Mouse (Mus musculus): ENCODE measurements around the gene Ankmy1.

Ankmy1 gene

DNA sequence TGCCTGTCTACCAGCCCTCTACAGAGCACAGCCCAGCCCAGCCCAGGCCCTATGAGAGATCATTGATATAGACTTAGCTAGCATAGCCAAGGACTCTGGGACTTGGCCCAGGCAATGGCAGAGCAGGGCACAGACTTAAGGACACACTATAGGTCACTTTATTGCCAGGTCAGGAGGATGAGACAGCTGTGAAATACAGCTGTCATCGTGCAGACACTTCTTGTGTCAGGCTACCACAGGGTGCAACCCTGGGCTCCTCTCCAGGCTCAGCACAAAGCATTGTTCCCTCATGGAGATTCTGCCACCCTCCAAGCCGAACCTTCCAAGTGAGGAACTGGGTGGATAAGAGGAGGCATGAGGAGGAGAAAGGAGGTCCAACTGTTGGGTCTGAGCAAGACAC lies 32.7 kb downstream of the Ankmy1 start:
- no peak for DNase-seq

DNA sequence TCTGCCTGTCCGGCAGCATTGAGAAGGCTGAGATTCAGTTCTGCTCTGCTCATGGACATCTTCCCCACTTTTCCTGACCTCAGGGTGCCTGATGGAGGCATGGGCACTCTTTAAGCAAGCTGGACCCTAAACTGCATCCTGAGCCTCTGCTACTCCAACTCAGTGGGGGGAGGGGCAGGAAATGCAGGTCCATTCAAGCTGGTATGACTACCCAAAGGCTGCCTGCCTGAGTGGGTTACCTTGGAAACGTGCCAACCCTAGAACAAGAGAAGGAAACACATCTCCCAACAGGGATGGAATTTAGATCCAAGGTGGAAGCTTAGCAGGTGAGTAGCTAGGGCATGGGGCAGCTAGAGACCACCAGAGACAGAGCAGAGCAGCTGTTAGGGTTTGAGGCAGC lies 36.5 kb downstream of the Ankmy1 start:
- no peak for DNase-seq

DNA sequence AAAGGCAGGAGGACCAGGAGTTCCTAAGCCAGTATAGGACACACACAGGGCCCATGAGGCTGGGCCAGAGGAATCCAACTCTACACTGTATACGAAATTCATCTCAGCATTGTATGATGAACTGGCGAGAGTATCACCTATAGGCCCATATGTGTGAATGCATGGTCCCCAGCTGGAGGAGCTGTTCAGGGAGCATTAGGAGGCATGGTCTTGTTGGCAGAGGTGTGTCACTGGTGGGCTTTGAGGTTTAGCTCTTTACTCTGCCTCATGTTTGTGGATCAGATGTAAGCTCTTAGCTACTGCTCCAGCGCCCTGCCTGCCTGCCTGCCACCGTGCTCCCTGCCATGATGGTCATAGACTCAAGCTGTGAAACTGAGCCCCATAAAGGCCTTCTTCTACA lies 39.4 kb downstream of the Ankmy1 start:
- DNase-seq, result no peak

DNA sequence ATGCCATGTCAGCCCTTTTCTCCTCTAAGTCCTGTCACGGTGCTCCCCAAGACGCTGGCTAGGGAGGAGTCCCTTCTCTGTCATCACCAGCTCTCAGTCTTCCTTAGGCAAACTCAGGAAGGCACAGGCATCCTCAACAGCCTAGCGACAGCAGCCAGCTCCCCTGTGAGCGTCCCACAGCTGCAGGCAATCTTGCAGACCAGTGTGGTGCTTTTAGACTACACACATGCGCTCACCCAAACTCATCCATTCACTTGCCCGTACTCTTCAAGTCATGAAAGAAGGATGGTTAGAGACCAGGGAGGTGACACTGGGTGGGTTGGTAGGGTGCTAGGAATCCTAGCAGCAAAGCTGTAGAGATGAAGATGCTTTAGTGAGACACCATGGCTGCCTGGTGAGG lies 41.2 kb downstream of the Ankmy1 start:
- DNase-seq, result no peak

DNA sequence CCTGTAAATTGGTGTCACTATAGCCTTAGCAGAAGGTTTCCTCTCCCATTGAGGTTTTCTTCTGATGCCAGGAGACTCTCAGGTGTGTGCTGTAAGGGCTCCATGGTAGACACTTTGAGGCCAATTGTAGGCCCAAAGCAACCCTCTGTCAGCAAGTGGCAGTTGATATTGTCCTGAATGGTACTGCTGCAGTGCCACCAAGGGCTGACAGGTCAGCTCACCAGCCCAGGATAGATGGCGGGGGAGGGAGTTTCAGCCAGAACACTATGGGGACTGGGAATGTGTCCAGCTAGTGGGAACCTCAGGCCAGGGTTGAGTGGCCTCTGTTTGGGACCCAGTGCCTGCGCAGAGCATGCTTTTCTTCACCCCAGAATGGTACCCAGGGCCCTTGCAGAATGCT lies 50.3 kb downstream of the Ankmy1 start:
- DNase-seq, result no peak

DNA sequence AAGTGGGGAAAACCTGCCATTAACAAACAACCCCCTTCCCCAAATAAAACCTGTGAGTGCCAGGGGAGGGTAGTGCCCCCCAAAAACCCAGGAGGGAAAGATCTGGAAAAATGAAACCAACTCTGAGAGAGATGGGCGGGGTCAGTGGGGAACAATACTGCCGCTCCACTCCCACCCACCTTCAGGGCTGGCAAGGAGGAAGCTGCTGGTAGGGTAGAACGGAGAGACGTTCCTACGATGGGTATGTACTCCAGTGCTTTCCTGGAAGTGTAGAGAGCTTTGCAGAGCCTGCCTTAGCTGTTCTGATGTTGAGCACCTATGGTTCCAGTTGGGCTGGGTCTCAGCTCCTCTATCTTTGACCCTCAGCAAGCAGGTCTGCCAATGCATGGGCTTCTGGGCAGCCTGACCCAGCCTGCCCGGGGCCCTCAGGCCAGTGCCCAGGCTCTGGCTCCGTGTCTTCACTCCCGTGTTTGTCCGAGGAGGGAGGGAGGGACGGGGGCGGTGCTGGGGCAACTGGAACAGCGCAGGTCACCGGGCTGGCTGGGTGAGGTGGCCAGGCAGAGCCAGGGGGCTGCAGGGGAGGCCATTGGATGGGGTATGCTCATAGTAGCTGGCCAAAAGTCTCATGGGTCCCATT lies 52.6 kb downstream of the Ankmy1 start:
- DNase-seq, result no peak

DNA sequence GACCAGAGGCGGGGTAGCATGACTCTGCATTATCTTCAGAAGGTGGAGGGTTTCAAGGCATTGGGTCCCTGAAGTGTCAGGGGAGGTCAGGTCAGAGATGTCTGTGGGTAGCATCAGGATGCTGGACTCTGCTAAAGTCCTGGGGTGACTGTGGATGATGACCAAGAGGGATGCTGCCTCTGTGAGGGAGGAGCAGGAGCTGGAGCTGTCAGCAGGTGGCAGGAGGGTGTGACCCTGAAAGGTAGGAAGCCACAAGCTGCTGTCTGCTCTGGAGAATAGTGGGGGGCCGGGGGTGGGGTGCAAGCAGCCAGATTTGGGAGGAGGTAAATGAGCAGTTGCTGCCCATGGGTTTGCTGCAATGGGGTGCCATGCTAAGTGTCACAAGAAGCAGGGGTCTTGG lies 53.2 kb downstream of the Ankmy1 start:
- no peak for DNase-seq

DNA sequence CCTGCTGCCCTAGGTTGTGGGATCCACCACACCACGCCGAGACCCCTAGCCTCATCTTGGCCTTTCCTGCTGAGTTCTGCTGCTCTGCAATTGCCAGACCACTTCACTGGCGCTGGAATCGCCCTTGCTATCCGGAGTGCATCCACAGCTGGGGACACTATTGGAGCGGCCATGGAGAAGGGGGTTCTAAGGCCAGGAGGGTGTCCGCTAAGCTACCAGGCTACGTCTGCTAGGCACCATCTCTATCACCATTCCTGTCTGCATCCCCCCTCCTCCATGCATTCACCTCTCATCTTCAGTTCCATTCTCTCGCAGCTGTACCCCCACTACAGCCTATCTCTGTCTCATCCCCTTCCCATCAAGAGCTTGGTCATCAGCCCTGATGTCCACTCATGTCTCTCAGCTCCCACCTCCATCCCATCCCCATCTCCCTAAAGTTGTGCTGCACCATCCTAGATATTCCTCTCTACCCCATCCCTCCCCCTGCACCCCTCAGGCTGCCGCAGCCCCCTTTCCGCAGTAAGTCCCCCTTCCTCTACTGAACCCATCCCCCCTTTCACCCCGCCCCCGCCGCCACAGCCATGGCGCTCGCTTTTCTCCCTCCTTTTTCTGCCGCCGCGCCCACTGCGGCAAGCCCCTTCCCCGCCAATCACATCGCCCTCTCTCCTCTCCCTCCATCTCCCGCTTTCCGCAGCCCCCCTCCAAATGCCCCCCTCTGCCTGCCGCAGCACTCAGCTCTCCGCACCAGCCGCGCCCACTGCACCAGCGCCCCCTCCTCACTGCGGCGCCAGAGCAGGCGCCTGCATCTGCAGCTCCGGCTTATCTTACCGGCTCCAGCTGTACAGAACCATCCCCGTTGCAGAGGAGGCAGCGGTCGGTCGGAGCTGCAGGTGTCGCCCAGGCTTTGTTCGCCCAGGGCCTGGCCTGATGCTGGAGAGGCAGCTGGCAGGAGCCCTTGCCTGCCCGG lies 54.5 kb downstream of the Ankmy1 start:
- no peak for DNase-seq

DNA sequence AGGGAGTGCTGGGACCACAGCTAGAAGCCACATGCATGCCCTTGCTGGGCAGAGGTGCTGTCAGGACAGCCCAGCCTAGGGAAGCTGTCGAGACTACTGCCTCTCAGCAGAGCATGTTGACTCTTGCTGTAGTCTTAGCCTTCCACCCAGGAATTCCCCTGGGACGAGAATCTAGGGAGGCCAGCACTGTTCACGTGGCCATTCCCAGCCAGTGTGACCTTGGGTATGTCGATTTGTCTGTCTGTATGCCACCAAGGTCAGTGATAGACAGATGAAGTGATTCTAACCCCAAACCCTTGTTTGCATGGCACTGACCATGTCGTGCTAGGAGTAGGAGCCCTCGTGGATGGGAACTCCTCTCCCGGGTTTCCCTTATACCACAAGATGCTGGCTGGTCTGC lies 56.8 kb downstream of the Ankmy1 start:
- no peak for DNase-seq

DNA sequence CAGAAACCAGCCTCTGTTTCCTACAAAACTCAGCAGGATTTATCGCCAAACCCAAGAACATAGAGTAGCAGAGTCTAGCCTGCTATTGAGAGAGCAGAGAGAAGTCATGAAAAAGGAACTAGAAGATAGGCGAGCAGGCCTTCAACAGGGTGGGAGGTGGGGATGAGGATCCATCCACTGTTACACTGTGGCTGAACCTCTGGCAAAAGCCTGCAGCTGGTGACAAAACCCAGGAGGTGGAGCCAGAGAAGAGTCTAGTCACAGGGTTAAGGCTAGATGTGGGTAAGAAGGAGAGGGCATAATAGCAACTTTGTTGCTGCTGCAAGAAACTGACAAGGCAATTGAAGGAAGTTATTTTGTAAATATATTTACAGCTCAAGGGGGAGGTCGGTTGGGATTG lies 61.3 kb downstream of the Ankmy1 start:
- no peak for DNase-seq

DNA sequence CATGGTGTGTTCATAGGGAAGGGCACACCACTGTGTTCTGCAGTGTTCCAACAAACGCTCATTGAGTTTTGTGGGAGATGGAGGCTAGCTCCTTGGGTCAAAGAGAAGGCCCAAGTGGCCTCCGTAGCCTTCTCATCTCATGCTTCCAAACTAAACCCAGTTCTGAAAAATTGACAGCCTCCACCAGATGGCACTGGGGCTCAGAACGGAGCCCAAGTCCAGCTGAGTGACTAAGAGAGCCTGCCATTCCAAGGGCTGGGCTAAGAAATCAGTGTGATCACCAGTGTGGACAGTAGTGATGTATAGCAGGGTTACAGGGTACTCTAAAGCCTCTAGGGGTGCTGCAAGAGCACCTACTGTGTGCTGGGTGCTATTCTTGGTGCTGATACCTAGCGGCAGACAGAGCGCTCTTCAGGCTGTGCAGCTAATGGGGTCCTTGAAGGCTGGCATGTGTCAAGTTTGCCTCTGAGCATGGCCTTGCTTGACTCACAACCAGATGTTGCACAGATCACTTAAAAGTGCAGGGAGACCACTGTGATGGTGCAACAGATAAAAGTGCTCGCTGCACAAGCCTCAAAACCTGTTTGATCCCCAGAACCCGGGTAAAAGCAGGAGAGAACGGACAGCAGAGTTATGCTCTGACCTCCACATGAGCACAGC lies 62.3 kb downstream of the Ankmy1 start:
- peak in 1 of 2 experiments; percentile 12 for DNase-seq

DNA sequence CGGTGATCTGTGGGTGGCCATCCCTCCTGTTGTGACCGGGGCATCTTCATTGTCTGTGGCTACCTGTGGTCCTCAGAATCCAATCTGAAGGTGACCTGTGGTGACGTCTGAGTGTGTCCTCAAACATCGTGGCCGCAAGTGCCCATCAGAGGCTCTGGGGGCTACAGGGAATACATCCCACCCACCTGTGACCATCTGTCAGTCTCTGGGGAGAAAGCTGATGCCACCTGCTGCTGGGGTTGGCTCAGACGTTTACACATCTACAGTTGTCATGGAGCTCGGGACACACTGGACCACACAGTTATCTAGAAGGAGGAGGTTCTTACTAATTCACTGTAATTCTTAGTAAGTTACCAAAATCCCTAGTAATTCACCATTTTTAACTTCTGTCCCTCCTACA lies 63.5 kb downstream of the Ankmy1 start:
- DNase-seq, result no peak

DNA sequence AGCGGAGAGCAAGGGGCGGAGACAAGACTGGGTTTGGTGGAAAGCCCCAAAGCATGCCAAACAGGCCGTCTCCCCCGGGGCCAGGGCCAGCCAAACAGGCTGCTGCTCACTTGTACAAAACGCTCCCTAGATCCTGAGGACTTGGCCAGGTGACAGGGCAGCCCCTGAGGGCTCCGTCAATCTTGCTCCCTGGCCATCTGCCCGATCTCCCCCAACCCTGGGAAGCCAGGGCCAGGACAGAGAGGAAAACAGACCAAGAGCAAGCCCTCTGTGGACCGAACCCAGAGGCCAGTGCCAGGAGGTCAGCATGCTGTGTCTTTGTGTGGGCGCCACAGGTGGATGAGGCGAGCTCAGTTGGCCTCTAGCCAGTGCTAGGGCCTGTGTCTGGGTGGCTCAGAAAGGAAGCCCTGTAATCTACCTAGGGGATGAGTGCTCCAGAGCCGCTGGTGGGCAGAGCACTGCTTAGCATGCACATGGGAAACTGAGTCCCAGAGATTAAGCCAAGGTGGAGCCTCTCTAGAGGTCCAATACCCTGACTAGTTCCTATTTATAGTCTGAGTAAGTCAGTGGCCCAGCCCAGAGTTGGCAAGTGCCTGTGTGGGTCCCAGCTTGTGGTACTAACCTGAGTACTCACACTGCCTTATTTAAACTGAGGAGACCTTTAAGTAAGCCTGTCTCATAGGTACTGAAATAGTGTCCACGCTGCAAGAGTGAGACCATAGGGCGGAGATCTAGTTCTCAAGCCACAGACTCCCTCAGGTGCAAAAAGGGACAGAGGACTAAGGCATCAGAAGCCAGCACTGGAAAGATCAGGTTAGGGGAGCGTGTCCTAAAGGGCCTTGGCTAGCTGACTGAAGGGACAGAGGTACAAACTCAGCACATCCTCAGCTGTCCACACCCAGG lies 64.5 kb downstream of the Ankmy1 start:
- DNase-seq, result no peak

DNA sequence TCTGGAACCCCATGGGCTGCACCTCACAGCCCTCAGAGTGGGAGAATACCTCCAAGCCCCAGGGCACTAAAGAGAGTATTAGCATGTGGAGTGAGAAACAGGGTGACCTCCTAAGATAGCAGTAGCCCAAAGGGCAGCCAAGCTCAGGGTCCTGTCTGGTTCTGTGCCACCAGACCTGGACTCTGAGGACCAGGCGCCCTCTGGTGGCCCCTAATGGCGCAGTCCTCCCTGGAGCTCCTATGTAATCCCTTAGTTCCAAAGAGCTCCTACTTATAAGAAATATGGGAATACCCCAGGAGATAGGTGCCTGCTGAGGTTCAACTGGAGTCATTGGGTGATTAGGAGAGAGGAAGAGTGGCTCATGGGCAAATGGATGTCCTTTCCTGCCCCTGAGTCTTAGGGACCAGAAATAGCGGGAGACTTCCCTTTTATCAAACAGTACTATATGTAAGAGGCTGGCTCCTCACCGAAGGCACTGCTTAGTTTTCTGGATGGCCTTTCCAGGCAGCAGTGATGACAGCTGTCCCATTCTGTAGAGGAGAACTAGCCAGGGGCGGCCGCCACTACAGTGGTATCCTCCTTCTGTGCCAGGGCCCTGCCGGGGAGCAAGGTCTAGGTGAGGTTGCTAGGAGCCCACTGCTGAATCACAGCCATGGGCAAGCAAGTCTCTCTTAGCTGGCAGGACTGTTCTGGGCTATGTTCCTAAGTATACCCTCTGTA lies 68.6 kb downstream of the Ankmy1 start:
- DNase-seq, result peak; percentile 62 to 84

DNA sequence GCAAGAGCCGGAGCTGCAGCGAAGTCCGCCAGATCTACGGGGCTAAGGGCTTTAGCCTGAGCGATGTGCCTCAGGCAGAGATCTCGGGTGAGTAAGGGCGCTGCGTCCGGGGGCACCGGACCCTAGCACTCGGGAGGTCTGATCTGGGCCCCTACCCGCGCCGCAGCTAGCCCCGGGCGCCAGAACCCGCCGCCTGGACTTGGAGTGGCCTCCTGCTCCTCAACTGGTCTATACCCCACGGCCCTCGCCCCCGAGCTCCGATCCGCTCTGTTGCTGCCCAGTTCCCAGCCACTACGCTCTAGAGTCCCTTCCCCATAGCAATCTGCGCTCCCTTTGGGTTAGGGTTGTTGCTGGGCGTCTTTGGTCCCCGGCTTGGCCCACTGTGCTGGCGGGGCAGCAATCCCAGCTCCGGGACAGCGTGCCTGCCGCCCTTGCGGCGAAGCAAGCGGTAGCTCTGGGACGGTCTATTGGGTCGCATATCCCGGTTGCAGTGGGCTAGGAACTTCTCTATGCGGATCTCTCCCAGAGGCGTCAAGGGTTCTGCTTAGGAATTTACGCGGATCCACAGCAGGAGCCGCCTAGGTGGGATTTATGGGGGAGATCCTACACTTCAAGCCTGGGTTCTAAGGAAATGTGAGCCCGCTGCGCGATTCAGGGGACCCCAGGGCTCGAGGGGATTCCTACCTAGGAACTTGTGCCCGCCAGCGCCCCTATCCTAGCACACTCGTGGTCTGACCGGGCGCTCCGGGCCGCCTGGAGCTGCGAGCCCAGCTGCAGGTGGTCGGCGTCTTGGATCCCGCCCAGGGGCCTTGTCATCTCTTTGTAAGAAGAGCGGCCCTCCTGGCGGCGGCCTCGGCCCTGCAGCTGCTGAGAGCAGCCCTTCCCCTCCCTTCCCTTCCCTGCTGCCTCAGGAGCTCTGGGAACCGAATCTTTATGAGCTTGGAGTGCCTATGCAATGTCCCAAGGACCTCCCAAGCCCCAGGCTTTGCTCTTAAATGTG lies 70.4 kb downstream of the Ankmy1 start:
- peak in 1 of 2 experiments; percentile 11 for DNase-seq

DNA sequence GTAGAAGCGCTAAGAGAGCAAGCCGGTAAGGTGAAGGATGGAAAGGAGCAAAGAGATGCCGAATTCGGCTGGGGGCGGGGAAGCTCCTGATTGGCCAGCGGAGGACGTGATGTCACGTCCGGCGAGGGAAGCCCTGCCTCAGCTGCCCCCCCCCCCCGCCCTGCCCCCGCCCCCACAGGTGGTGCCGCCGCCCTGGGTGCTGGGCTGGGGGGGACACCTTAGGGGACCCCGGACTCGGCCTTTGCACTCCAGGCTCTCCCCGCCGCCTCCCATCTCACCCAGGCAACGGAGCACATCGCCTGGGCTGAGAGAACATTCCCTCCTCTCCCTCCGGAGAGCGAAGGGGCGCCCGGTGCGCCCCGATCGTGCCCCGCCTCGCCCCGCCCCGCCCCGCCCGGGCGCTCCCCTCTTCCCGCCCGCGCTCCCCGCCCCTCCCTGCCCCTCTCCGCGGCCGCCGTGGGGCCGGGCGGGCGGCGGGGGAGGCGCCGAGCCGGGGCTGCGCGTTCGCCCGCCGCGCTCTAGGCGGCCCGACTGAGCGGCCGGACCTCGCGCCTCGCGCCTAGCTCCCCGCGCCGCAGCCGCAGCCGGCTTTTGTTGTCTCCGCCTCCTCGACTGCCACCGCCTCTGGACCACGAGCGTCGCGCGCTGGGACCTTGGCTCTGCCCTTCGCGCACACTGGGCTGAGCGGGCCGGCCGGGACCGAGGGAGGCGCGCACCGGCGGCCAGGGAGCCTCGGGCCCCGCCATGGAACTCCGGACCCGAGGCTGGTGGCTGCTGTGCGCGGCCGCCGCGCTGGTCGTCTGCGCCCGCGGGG lies 71.3 kb downstream of the Ankmy1 start, which contains the start of gene Gpc1:
Gpc1 (plus strand) TSS at position 458 of the 814 bp plus-strand sequence.
- DNase-seq, result peak; percentile 73

DNA sequence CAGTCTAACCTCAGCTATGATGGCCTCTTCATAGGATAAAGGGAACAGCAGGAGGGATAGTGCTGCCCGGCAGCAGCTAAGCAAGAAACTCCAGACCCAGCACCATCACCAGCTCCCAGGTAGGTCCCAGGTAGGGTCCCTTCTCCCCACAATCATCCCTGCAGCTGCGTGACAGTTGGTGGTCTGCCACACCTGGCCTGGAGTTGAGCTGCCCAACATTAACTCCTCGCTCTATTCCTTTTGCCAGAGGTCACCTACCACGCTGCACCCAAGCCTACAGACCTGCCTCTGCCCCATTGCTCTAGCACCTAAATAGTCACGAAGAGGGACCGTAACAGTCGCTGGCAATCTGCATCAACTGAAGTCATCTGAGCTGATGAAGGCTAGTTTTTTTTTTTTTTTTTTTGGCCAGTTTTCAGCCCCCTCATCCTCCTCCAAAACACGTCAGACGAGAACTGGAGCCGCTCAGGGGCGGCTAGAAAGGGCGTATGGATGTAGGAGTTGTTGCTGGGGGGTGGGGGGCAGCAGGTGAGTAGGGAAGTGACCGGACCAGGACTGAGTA lies 72.0 kb downstream of the Ankmy1 start:
- DNase-seq, result no peak

DNA sequence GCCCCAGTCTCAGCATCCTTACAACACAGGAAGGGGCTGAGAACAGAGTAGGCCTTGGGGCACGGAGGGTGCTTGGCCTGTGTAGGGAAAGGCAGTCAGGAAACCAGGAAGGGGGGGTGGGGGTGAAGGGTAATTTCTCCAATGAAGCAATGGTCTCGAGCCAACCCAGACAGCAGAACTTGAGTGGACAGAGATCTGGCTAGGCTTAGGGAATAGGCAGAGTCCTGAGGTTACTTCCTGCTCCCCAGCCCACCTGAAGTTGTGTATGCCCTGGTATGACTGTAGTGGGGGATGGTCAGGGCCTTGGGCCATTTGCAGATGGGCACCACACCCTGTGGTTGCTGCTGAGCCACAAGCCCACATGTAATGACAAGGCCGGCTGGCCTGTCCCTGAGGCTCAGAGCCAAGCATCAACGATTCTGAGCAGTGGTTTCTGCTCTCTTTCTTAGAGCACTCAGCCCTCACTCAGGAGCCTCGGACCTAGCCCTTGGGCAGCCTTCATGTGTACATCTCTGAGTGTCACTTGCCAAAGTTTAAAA lies 86.9 kb downstream of the Ankmy1 start:
- DNase-seq, result no peak

DNA sequence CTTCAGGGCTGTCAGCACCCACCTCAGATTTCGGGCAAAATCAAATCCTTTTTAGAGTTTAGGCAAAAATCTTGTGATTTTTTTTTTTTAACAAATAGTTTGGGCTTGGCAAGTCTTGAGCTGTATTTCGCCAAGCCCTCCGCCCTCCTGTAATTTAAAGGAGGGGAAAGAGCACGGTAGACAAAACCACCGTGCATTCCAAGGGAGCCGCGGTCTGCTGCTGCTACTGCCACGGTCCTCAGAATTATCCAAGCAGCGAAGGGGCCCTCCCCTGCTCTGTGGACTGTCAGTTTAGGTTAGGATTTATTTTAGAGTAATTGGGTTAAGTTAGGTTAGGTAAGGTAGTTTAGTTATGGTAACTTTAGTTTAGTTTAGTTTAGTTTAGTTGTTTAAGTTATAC lies 87.6 kb downstream of the Ankmy1 start:
- no peak for DNase-seq

Data from kidney, adult 8-10 months (tissue).